Mouse (Mus musculus): ENCODE data around the gene Slc37a2. TPM values are rescaled to one million over a fixed set of nuclear protein-coding genes. Genes with fewer than 3 reads are reported as not detected.
"Not testable (repeated sequence)": the region's sequence is repeated elsewhere in the genome, so short reads cannot be mapped to it uniquely, and the experiment has no call there.

Gene Slc37a2
- 1 to 10 TPM; 2.4 to 3.6 TPM for polyA plus RNA-seq (2017; shearing (Covaris generic))

GRCm38 (mm10) chr9:37255149-37255888, at the start of gene Slc37a2:
TSS of gene Slc37a2 (minus strand) at chr9:37255738.
- peak; percentile 88 for ATAC-seq

GRCm38 (mm10) chr9:37301720-37302119, 46.2 kb upstream of the Slc37a2 start:
- ATAC-seq: no peak

- not testable (repeated sequence) for ATAC-seq
Measured at GRCm38 (mm10) chr9:37300501-37300900, 45.0 kb upstream of the Slc37a2 start.

- ATAC-seq: no peak
Measured at GRCm38 (mm10) chr9:37295586-37295985, 40.0 kb upstream of the Slc37a2 start.

- no peak for ATAC-seq
Measured at GRCm38 (mm10) chr9:37266622-37267021, 11.1 kb upstream of the Slc37a2 start.

GRCm38 (mm10) chr9:37255889-37256225, 319 bp upstream of the Slc37a2 start:
- peak; percentile 76 for ATAC-seq

GRCm38 (mm10) chr9:37254531-37255110, 917 bp downstream of the Slc37a2 start:
- ATAC-seq: no peak

- no peak for ATAC-seq
Measured at GRCm38 (mm10) chr9:37250631-37251030, 4.9 kb downstream of the Slc37a2 start.

- no peak for ATAC-seq
Measured at GRCm38 (mm10) chr9:37249976-37250375, 5.6 kb downstream of the Slc37a2 start.

- no peak for ATAC-seq
Measured at GRCm38 (mm10) chr9:37248381-37248906, 7.1 kb downstream of the Slc37a2 start.

- ATAC-seq: no peak
Measured at GRCm38 (mm10) chr9:37247429-37247828, 8.1 kb downstream of the Slc37a2 start.

GRCm38 (mm10) chr9:37245810-37246209, 9.7 kb downstream of the Slc37a2 start:
- no peak for ATAC-seq

- no peak for ATAC-seq
Measured at GRCm38 (mm10) chr9:37245404-37245803, 10.1 kb downstream of the Slc37a2 start.

- peak; percentile 54 for ATAC-seq
Measured at GRCm38 (mm10) chr9:37244600-37244999, 10.9 kb downstream of the Slc37a2 start.

- no peak for ATAC-seq
Measured at GRCm38 (mm10) chr9:37242764-37243163, 12.8 kb downstream of the Slc37a2 start.

- peak; percentile 32 for ATAC-seq
Measured at GRCm38 (mm10) chr9:37235951-37236737, 19.4 kb downstream of the Slc37a2 start.

- no peak for ATAC-seq
Measured at GRCm38 (mm10) chr9:37232201-37233195, 23.0 kb downstream of the Slc37a2 start.

GRCm38 (mm10) chr9:37230486-37231195, 24.9 kb downstream of the Slc37a2 start:
- peak; percentile 82 for ATAC-seq

GRCm38 (mm10) chr9:37229880-37230325, 25.6 kb downstream of the Slc37a2 start:
- ATAC-seq: peak; percentile 74

- ATAC-seq: no peak
Measured at GRCm38 (mm10) chr9:37225581-37225980, 30.0 kb downstream of the Slc37a2 start.

- no peak for ATAC-seq
Measured at GRCm38 (mm10) chr9:37220755-37221154, 34.8 kb downstream of the Slc37a2 start.

All from CD4-positive, CD25-positive, alpha-beta regulatory T cell, adult 4 months (primary cell).